ENCODE assay signal across 18 mouse cellular contexts in genomic region chr1:195100693-195101092, GRCm38 (mm10). TPM values are rescaled to one million over a fixed set of nuclear protein-coding genes. Genes with fewer than 3 reads are reported as not detected.
DNase-seq lines count a peak whose midpoint lies in the region; ATAC-seq and TF ChIP-seq lines count a peak whose summit lies in the region.
"Had no signal": no experiment of that assay in that cellular context is flagged by ENCODE, and none has a peak within 500 bp of the region (broad histone marks: within the 10 kb centered on the region; RNA-seq: fewer than 3 reads in every experiment).

No protein-coding gene starts in this region.

- H3K36me3 ChIP-seq in kidney, embryonic 16.5 days (ENCODE audit: insufficient read depth, low read length) = peaks cover 27% of the 10 kb centered on the region
- H3K36me3 ChIP-seq in MEL (ENCODE audit: control insufficient read depth in 1 of 2, insufficient read depth in 2 of 2, low read length in 2 of 2) = peaks cover 11 to 37% of the 10 kb centered on the region in 2 experiments
- peaks cover 23% of the 10 kb centered on the region for H3K36me3 ChIP-seq in intestine, postnatal 0 days (ENCODE audit: control insufficient read depth, insufficient read depth)
- peaks cover 17% of the 10 kb centered on the region for H3K36me3 ChIP-seq in liver, postnatal 0 days (replicated peaks; ENCODE audit: insufficient read depth, low read length)

- H3K4me1 ChIP-seq in kidney, embryonic 16.5 days (ENCODE audit: insufficient read depth, low read length) = no peaks in the 10 kb centered on the region
- H3K4me1 ChIP-seq in MEL (ENCODE audit: control insufficient read depth in 1 of 2, insufficient read depth in 2 of 2, low read length in 2 of 2) = peaks cover 0 to 6% of the 10 kb centered on the region in 2 experiments; a peak in 1 of 4 replicates
- H3K4me1 ChIP-seq in intestine, postnatal 0 days (replicated peaks; ENCODE audit: control insufficient read depth, insufficient read depth, low read length) = no peaks in the 10 kb centered on the region
- H3K4me1 ChIP-seq in liver, postnatal 0 days (ENCODE audit: insufficient read depth) = peaks cover 5% of the 10 kb centered on the region; the same call in 1 of the 2 replicates
- H3K4me1 ChIP-seq: embryonic facial prominence, embryonic 13.5 days; midbrain, embryonic 10.5 days; neural tube, embryonic 12.5 days had no signal

- peak in 1 of 2 experiments; percentile 43; a peak in 1 of 4 replicates for TF ChIP-seq EP300 in MEL (IDR thresholded peaks at IDR 0.05; ENCODE audit: low read depth in 1 of 2, low read length in 2 of 2)
- no peak for TF ChIP-seq EP300 in liver, postnatal 0 days (IDR thresholded peaks at IDR 0.05; ENCODE audit: low read depth)

- no peak for TF ChIP-seq POLR2A in MEL (IDR thresholded peaks at IDR 0.05; ENCODE audit: control insufficient read depth in 1 of 2, insufficient read depth in 1 of 2, low read depth in 1 of 2, low read length in 2 of 2, poor library complexity in 1 of 2)

- H3K27me3 ChIP-seq in kidney, embryonic 16.5 days (ENCODE audit: insufficient read depth, low read length) = no peaks in the 10 kb centered on the region
- H3K27me3 ChIP-seq in MEL (ENCODE audit: control insufficient read depth in 1 of 2, insufficient read depth in 2 of 2, low read length in 2 of 2) = no peaks in the 10 kb centered on the region
- no peaks in the 10 kb centered on the region for H3K27me3 ChIP-seq in intestine, postnatal 0 days (replicated peaks; ENCODE audit: control insufficient read depth, insufficient read depth, low read length)
- no peaks in the 10 kb centered on the region for H3K27me3 ChIP-seq in liver, postnatal 0 days (ENCODE audit: insufficient read depth, low read length)
- H3K27me3 ChIP-seq: embryonic facial prominence, embryonic 13.5 days; neural tube, embryonic 12.5 days had no signal

- ATAC-seq in kidney, embryonic 16.5 days (ENCODE audit: low FRiP score, low TSS enrichment) = no peak
- ATAC-seq in intestine, postnatal 0 days = peak; percentile 55
- ATAC-seq in liver, postnatal 0 days = peak; percentile 64
- ATAC-seq: hindbrain, embryonic 16.5 days had no signal

- no peaks in the 10 kb centered on the region for H3K79me2 ChIP-seq in MEL (ENCODE audit: control insufficient read depth, insufficient read depth, low read length, poor library complexity)

- DNase-seq in kidney, adult 9 months = peak; percentile 10
- no peak for DNase-seq in MEL (ENCODE audit: low read depth, low spot score)
- DNase-seq in liver, postnatal 0 days = no peak
- no peak for DNase-seq in frontal cortex, postnatal 25 days (ENCODE audit: low spot score in 2 of 2)
- no peak for DNase-seq in cerebellum, adult 9-11 months
- DNase-seq in T-cell, adult 2 months (ENCODE audit: low spot score) = no peak
- DNase-seq: adrenal gland, adult 8-10 months; cerebellum, adult 11-12 months; gastrocnemius, postnatal 14 days; heart, postnatal 36 days; lung, postnatal 14 days; right cerebral cortex, postnatal 14 days had no signal

- TF ChIP-seq RAD21 in MEL (IDR thresholded peaks at IDR 0.05; ENCODE audit: low read depth, low read length) = no peak

- WGBS in kidney, embryonic 16.5 days = 53% methylated on average over 4 of the region's 4 CpGs
- 24% methylated on average over 4 of the region's 4 CpGs for WGBS in intestine, postnatal 0 days
- WGBS in liver, postnatal 0 days (ENCODE audit: insufficient replicate concordance) = 29% methylated on average over 4 of the region's 4 CpGs

- no peak overlapping the region for H3K27ac ChIP-seq in kidney, embryonic 16.5 days (ENCODE audit: low read length)
- H3K27ac ChIP-seq in MEL (ENCODE audit: control insufficient read depth, low read depth, low read length) = no peak overlapping the region
- H3K27ac ChIP-seq in intestine, postnatal 0 days (ENCODE audit: low read depth, low read length) = no peak overlapping the region
- no peak overlapping the region for H3K27ac ChIP-seq in liver, postnatal 0 days (ENCODE audit: low read depth)
- H3K27ac ChIP-seq: embryonic facial prominence, embryonic 13.5 days; midbrain, embryonic 10.5 days; neural tube, embryonic 12.5 days had no signal

- TF ChIP-seq CTCF in MEL (IDR thresholded peaks at IDR 0.05 in 2 of 3, conservative IDR thresholded peaks at IDR 0.05 in 1 of 3; ENCODE audit: control insufficient read depth in 1 of 3, insufficient read depth in 1 of 3, low read depth in 2 of 3, low read length in 3 of 3, poor library complexity in 1 of 3, severe bottlenecking in 1 of 3) = no peak
- no peak for TF ChIP-seq CTCF in intestine, postnatal 0 days (IDR thresholded peaks at IDR 0.05; ENCODE audit: low read depth)
- TF ChIP-seq CTCF in liver, postnatal 0 days (IDR thresholded peaks at IDR 0.05; ENCODE audit: low read depth) = no peak

- H3K9me3 ChIP-seq in kidney, embryonic 16.5 days (ENCODE audit: low read length) = no peaks in the 10 kb centered on the region
- no peaks in the 10 kb centered on the region for H3K9me3 ChIP-seq in MEL (replicated peaks; ENCODE audit: insufficient read depth, low read length)
- no peaks in the 10 kb centered on the region for H3K9me3 ChIP-seq in intestine, postnatal 0 days (ENCODE audit: control insufficient read depth)
- no peaks in the 10 kb centered on the region for H3K9me3 ChIP-seq in liver, postnatal 0 days (ENCODE audit: low read length)
- H3K9me3 ChIP-seq: embryonic facial prominence, embryonic 13.5 days; midbrain, embryonic 10.5 days; neural tube, embryonic 12.5 days had no signal

- no peak overlapping the region for H3K4me2 ChIP-seq in kidney, embryonic 16.5 days (replicated peaks; ENCODE audit: low read depth, low read length)
- no peak overlapping the region for H3K4me2 ChIP-seq in intestine, postnatal 0 days (replicated peaks; ENCODE audit: low read depth)
- no peak overlapping the region for H3K4me2 ChIP-seq in liver, postnatal 0 days (ENCODE audit: low read depth, low read length)
- H3K4me2 ChIP-seq: embryonic facial prominence, embryonic 13.5 days; neural tube, embryonic 12.5 days had no signal

- no peak overlapping the region for H3K9ac ChIP-seq in kidney, embryonic 16.5 days (replicated peaks; ENCODE audit: low read length)
- no peak overlapping the region for H3K9ac ChIP-seq in MEL (ENCODE audit: control insufficient read depth, low read depth, low read length, poor library complexity, severe bottlenecking)
- no peak overlapping the region for H3K9ac ChIP-seq in intestine, postnatal 0 days (ENCODE audit: low read depth, low read length)
- H3K9ac ChIP-seq in liver, postnatal 0 days (replicated peaks) = no peak overlapping the region
- H3K9ac ChIP-seq: embryonic facial prominence, embryonic 13.5 days; neural tube, embryonic 12.5 days had no signal

- H3K4me3 ChIP-seq in kidney, embryonic 16.5 days (ENCODE audit: low read length) = no peak overlapping the region
- H3K4me3 ChIP-seq in MEL (ENCODE audit: control insufficient read depth in 1 of 2, insufficient read depth in 1 of 2, low read depth in 2 of 2, low read length in 2 of 2) = no peak overlapping the region
- no peak overlapping the region for H3K4me3 ChIP-seq in intestine, postnatal 0 days (ENCODE audit: low read depth, low read length)
- no peak overlapping the region for H3K4me3 ChIP-seq in liver, postnatal 0 days (ENCODE audit: low read depth, low read length)
- H3K4me3 ChIP-seq: embryonic facial prominence, embryonic 13.5 days; midbrain, embryonic 10.5 days; neural tube, embryonic 12.5 days had no signal

TF ChIP-seq in MEL, 35 proteins besides CTCF, POLR2A, EP300 and RAD21:
- TF ChIP-seq MAX (IDR thresholded peaks at IDR 0.05; ENCODE audit: low read length) = no peak
- peak; percentile 57; the same call in 1 of the 2 replicates for TF ChIP-seq GATA1 (IDR thresholded peaks at IDR 0.05; ENCODE audit: low read depth, low read length)
- TF ChIP-seq TCF12 (IDR thresholded peaks at IDR 0.05; ENCODE audit: low read depth, low read length) = peak; percentile 69
- TF ChIP-seq ZNF384 (IDR thresholded peaks at IDR 0.05; ENCODE audit: low read depth, low read length) = no peak

RNA-seq across cellular contexts. Expression of gene Cd46, which starts 8.6 kb away (rescaled TPM):
- polyA plus RNA-seq in kidney, embryonic 16.5 days (2015; fragmentation: Nextera tagmentation; extraction: Ambion mirVana) = 0.96 and 1.1 TPM in 2 replicates
- total RNA-seq in MEL (2012; rRNA removed) = 0.50 and 0.65 TPM in 2 replicates
- 1 to 10 TPM in 1 of 2 experiments, not detected in 1; 1.3 TPM for polyA plus RNA-seq in MEL (2012; ENCODE audit: insufficient read depth in 1 of 2, insufficient read length in 2 of 2, low read depth in 1 of 2, low replicate concordance in 2 of 2, missing spikeins in 1 of 2)
- polyA plus RNA-seq in intestine, postnatal 0 days (2015; fragmentation: Nextera tagmentation; extraction: Ambion mirVana) = 0.72 and 1.3 TPM in 2 replicates
- 0.30 and 0.36 TPM in 2 replicates for polyA plus RNA-seq in liver, postnatal 0 days (2015; fragmentation: Nextera tagmentation; extraction: Ambion mirVana)

RNA-seq across cellular contexts. Expression of gene Cr1l, which starts 30.7 kb away (rescaled TPM):
- 75.7 and 82.5 TPM in 2 replicates for polyA plus RNA-seq in kidney, embryonic 16.5 days (2015; fragmentation: Nextera tagmentation; extraction: Ambion mirVana)
- total RNA-seq in MEL (2012; rRNA removed) = 106 and 116 TPM in 2 replicates
- 100 to 1,000 TPM in 1 of 2 experiments, not detected in 1; 103 TPM for polyA plus RNA-seq in MEL (2012; ENCODE audit: insufficient read depth in 1 of 2, insufficient read length in 2 of 2, low read depth in 1 of 2, low replicate concordance in 2 of 2, missing spikeins in 1 of 2)
- 69.5 and 70.5 TPM in 2 replicates for polyA plus RNA-seq in intestine, postnatal 0 days (2015; fragmentation: Nextera tagmentation; extraction: Ambion mirVana)
- polyA plus RNA-seq in liver, postnatal 0 days (2015; fragmentation: Nextera tagmentation; extraction: Ambion mirVana) = 57.4 and 57.7 TPM in 2 replicates
